Mouse (Mus musculus) liver, embryonic 15.5 days (tissue): Measurements from ENCODE around the gene Zfp426. TPM values are rescaled to one million over a fixed set of nuclear protein-coding genes. Genes with fewer than 3 reads are reported as not detected.

Source experiments
- ATAC-seq: fragments of 200-750 bp; cut with Nextera tagmentation; 2 replicates; pipeline ENCODE4 v1.8.0; 2017; ENCODE audit warnings: moderate number of reproducible peaks, mild to moderate bottlenecking, moderate library complexity; ENCODE audit not compliant: insufficient read depth
- H3K27ac ChIP-seq: fragments of 300-500 bp; sonication (generic); replicated peaks from 2 replicates; pipeline ENCODE4 v1.5.1; 2015; ENCODE audit warnings: mild to moderate bottlenecking, inconsistent platforms
- H3K27me3 ChIP-seq: fragments of 300-500 bp; sonication (generic); 2 replicates; pipeline ENCODE4 v1.6.1; 2015; ENCODE audit warnings: mild to moderate bottlenecking, inconsistent platforms
- H3K36me3 ChIP-seq: fragments of 300-500 bp; sonication (generic); replicated peaks from 2 replicates; pipeline ENCODE4 v1.6.1; 2015; ENCODE audit warnings: moderate library complexity, mild to moderate bottlenecking, inconsistent platforms
- H3K4me1 ChIP-seq: fragments of 300-500 bp; sonication (generic); replicated peaks from 2 replicates; pipeline ENCODE4 v1.6.1; 2015; ENCODE audit warnings: inconsistent platforms
- H3K4me2 ChIP-seq: fragments of 300-500 bp; sonication (generic); 2 replicates; pipeline ENCODE4 v1.6.1; 2015; ENCODE audit warnings: moderate library complexity, mild to moderate bottlenecking, inconsistent platforms
- H3K4me3 ChIP-seq: fragments of 300-500 bp; sonication (generic); replicated peaks from 2 replicates; pipeline ENCODE4 v1.5.1; 2015; ENCODE audit warnings: mild to moderate bottlenecking, inconsistent platforms
- H3K9ac ChIP-seq: fragments of 300-500 bp; sonication (generic); 2 replicates; pipeline ENCODE4 v1.6.1; 2015; ENCODE audit warnings: moderate library complexity, mild to moderate bottlenecking, inconsistent platforms
- H3K9me3 ChIP-seq: fragments of 300-500 bp; sonication (generic); replicated peaks from 2 replicates; pipeline ENCODE4 v1.6.1; 2016; ENCODE audit warnings: inconsistent platforms
- WGBS: fragments of 180-500 bp; shearing (Covaris S2); methylation state at CpG from one replicate; pipeline ENCODE4 v1.1.7; 2015; ENCODE audit warnings: mixed read lengths; ENCODE audit not compliant: insufficient replicate concordance; 5-methylcytosine and 5-hydroxymethylcytosine counted together
- polyA plus RNA-seq: library from polyadenylated mRNA; unstranded; fragments of >200 nt; fragmentation: Nextera tagmentation; extraction: Ambion mirVana; gene quantifications from 2 replicates; pipeline ENCODE4 v1.2.1, GENCODE M21; 2015

Zfp426 gene
- polyA plus RNA-seq, 1 experiment from 2014 or later = 6.4 TPM

DNA sequence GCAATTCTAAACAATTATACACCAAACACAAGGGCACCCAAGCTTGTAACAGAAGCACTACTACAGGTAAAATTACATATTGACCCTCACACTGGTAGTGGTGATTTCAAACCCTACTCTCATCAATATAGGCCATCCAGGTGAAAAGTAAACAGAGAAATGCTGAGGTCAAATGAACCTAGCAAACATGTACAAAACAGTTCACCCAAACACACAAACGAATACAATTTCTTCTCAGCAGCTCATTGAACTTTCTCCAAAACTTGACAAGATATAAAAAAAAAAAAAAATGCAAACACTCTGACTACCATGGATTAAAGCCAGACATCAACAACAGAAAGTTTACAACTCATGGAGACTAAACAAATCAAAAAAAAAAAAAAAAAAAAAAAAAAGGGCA lies 41.1 kb downstream of the Zfp426 start:
- Histone ChIP-seq H3K4me3 (no peak overlapping the region), H3K9ac (no peak overlapping the region), H3K27ac (no peak overlapping the region), H3K4me2 (no peak overlapping the region), H3K4me1 (no peaks in the 10 kb centered on the region), H3K36me3 (peaks cover 22% of the 10 kb centered on the region), H3K27me3 (no peaks in the 10 kb centered on the region), H3K9me3 (no peaks in the 10 kb centered on the region)
- WGBS = 71% methylated on average over 1 of the region's 1 CpGs
- ATAC-seq = no peak

DNA sequence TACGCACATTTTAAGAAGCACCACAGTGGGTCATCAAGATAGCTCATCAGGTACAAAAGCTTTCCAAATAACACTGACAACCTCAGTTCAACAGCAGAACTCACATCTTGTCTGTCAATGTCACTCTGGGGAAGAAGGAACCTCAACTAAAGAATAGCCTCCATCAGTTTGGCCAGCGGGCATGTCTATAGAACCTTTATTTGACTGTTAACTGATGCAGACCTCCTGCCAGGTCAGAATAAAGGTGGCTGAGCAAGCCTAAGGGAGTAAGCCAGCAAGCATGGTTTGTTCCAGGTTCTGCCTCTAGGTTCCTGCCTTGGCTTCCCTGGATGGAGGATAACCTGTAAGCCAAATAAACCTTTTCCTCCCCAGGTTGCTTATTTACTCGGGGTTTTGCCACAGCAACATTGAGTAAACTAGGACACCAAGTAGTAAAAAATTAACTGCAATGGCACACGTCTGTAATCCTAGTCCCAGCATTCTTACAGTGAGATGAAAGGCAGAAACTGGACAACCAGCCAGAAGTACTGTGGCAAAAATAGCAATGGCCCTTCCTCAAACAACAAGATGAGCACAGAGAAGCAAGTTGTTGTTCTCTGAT lies 49.3 kb downstream of the Zfp426 start:
- Histone ChIP-seq H3K4me1 (no peaks in the 10 kb centered on the region), H3K27ac (no peak overlapping the region)
- ATAC-seq = no peak

DNA sequence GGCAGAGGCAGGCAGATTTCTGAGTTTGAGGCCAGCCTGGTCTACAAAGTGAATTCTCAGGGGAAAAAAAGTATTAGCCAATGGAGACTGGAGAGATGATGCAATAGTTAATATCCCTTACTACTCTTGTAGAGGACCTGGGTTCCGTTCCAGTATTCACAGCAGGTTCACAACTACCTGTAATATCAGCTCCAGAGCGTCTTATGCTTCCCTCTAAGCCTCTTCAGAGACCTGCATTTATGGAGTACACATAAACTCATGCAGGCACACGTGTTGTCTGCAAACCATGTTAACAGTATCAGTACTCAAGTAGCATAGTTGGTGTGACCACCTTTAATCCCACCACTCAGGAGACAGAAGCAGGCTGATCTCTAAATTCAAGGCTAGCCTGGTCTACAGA lies 62.5 kb downstream of the Zfp426 start:
- no peak overlapping the region for H3K4me2 ChIP-seq
- no peak overlapping the region for H3K9ac ChIP-seq
- H3K27me3 ChIP-seq = no peaks in the 10 kb centered on the region
- WGBS = 67% methylated on average over 3 of the region's 3 CpGs
- H3K4me3 ChIP-seq = no peak overlapping the region
- no peaks in the 10 kb centered on the region for H3K4me1 ChIP-seq
- H3K27ac ChIP-seq = no peak overlapping the region
- ATAC-seq = no peak
- no peaks in the 10 kb centered on the region for H3K36me3 ChIP-seq
- no peaks in the 10 kb centered on the region for H3K9me3 ChIP-seq

More for the DNA sequence above, 49.3 kb downstream of the Zfp426 start:
- Histone ChIP-seq H3K36me3 (peaks cover 63% of the 10 kb centered on the region), H3K9me3 (no peaks in the 10 kb centered on the region), H3K4me3 (no peak overlapping the region), H3K9ac (no peak overlapping the region), H3K27me3 (no peaks in the 10 kb centered on the region), H3K4me2 (no peak overlapping the region)
- 70% methylated on average over 4 of the region's 4 CpGs for WGBS

Other genes with a start within 250 kb of the Zfp426 start
- not detected in 2 replicates for gene Olfr39, start 210.4 kb downstream of the Zfp426 start, polyA plus RNA-seq
- not detected in 2 replicates for gene Olfr873, start 194.2 kb downstream of the Zfp426 start, polyA plus RNA-seq
- gene Olfr18, start 156.7 kb downstream of the Zfp426 start, polyA plus RNA-seq = not detected in 2 replicates
- 9.4 and 10.1 TPM in 2 replicates for gene Zfp560, start 107.6 kb downstream of the Zfp426 start, polyA plus RNA-seq
- 3.0 and 3.7 TPM in 2 replicates for gene Zfp26, start 32.6 kb downstream of the Zfp426 start, polyA plus RNA-seq
- 12.3 and 12.9 TPM in 2 replicates for gene Zfp266, start 28.7 kb upstream of the Zfp426 start, polyA plus RNA-seq
- 1.9 and 2.2 TPM in 2 replicates for gene Zfp846, start 88.5 kb upstream of the Zfp426 start, polyA plus RNA-seq
- gene Ubl5, start 150.1 kb upstream of the Zfp426 start, polyA plus RNA-seq = 181 and 228 TPM in 2 replicates
- gene Fbxl12, start 152.0 kb upstream of the Zfp426 start, polyA plus RNA-seq = 4.5 and 4.9 TPM in 2 replicates
- 23.1 and 23.5 TPM in 2 replicates for gene Pin1, start 159.3 kb upstream of the Zfp426 start, polyA plus RNA-seq